Mouse (Mus musculus) cerebellum, postnatal 4 days (tissue): ENCODE data around the gene Lingo3.
A peak's percentile ranks its signal among the peaks of the same experiment; 100 is the strongest.
"Not testable (repeated sequence)": the region's sequence is repeated elsewhere in the genome, so short reads cannot be mapped to it uniquely, and the experiment has no call there.

Experiments used
- DNase-seq, 2 experiments: peaks; one replicate each; pipeline ENCODE4 v3.0.0; 2022; ENCODE audit warnings: low spot score in 2 of 2, mixed read lengths in 1 of 2

The Lingo3 gene

GRCm38 (mm10) chr10:80843087-80843930 is 530 bp downstream of the Lingo3 start:
- no peak for DNase-seq

GRCm38 (mm10) chr10:80842334-80842733 is 1.5 kb downstream of the Lingo3 start:
- DNase-seq = no peak

DNA sequence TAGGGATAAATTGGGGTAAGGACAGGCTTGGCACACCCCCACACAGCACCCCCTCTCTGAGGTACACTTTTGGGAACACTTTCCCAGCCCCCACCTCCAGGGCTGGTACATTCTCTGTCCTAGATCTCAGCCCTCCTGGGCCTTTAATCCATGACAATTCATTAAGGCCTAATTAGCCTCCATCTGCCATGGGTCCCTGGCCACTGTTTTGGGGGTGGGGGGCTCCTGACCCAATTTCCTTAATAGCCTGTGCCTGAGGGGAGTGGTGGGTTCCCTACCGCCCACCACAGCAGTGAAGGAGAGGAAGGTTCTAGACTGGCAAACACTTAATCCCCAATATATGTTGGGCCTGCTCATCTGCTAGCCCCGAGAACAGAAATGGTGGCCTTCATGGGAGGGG is 2.2 kb downstream of the Lingo3 start:
- DNase-seq = no peak

DNA sequence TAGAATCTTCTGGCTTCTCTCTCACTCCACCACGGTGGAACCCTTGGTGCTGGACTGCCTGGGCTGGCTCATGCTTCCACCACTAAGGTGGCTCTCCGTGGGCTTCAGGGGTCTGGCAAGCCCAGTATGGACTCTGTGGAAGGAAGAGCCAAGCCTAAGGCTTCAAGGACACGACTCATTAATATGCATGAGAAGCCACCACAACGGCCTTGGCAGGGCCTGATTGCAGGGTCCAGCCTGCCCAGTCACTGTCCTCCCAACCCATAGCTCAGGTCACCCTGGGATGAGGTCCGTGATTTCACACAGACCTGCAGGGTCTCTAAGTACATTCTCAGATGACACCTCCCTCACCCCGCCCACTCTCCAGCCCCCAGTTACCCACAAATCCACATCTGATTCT is 4.0 kb downstream of the Lingo3 start:
- DNase-seq = no peak

DNA sequence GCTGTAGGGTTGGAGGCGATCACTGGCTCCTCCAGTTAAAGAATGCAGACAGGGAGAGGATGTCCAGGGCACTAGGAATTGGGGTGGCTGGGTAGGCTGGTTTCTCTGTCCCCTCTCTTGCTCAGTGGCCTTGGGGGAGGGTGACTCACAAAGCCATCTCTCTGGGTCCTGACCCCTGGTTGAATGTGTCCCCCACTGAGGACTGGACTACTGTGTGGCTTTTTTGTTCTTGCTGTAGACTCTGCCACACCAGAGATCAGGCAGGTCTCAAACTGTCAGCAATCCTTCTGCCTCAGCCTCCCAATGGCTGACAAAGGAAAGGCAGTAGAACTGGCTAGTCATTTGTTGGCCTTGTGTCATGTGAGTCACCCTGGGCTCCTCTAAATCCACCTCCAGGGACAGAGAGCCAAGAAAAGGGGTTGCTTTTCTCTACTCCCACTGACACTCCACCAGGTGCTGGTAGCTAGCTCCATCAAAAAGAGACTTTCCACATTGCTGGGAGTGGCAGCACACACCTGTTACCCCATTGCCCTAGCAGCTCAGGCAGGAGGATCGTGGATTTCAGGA is 5.4 kb downstream of the Lingo3 start:
- no peak for DNase-seq

- no peak for DNase-seq
Measured at GRCm38 (mm10) chr10:80837827-80838226, 6.0 kb downstream of the Lingo3 start.

DNA sequence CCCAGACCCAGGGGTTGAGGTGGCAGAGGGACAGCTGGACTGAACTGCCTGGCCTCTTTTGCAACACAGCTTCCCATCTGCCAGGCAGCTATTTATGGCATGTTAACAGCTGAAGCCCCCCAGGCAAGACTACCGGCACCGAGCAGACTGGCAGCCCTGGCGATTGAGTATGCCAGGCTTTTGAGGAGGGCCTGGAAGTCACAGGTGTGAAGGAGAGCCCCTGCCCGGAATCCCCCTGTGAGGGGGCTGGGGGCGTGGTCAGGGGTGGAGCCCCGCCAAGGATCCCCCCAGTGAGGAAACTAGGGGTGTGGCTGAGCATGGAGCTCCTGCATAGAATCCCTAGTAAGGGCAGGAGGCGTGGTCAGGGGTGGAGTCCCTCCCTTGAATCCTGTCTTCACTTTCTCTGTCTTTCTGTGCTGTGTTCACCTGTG is 6.9 kb downstream of the Lingo3 start:
- DNase-seq = peak in 1 of 2 experiments; percentile 41

DNA sequence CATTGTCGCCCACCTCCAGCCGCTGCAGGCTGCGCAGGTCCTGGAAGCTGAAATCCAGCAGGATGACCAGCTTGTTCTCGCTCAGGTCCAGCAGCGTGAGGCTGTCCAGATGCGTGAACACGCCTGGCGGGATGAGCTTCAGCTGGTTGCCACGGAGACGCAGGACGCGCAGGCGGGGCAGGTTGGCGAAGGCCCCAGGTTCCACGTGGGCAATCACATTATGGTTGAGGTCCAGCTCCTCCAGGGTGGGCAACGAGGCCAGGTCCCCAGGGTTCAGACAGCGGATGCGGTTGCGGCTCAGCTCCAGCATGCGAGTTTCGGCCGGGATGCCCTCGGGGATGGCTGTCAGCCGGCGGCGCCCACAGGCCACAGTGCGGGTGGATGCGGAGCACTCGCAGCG is 8.2 kb downstream of the Lingo3 start:
- DNase-seq = no peak

DNA sequence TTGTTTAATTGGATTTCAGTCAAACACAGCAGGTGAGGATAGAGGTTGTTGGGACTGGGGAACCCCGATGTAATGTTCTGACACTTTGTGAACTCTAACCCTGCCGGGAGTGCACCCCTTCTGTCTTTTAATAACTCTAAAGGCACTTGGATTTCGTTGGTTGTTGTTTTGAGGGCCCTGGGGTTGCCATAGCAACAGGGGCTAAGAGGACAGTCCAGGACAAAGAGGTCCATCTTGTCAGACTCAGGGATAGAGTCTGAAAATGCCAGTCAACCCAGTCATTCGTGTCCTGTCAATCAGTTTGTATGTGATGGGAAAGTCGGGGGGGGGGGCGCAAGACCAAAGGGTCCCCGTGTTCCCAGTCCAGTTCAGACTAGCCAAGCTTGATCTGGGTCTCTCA is 11.0 kb downstream of the Lingo3 start:
- no peak for DNase-seq

DNA sequence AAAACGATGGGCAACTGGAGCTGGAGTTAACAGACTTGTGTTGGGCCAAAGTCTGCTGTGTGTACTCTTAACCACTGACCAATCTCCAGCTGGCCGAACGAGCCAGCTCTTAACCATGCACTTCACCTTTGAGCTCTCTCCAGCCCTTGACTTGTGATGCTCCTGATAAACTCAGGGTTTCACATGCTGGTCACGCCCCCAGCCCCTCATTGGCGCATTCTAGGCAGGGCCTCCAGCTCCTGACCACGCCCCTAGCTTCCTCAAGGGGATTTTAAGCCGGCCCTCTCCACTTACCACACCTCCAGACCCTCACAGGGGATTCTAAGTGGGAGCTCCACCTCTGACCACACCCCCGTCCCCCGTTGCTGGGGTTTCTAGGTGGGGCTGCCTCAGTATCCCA is 12.7 kb downstream of the Lingo3 start:
- DNase-seq = no peak

- DNase-seq = no peak
Measured at GRCm38 (mm10) chr10:80829359-80830278, 14.2 kb downstream of the Lingo3 start.

DNA sequence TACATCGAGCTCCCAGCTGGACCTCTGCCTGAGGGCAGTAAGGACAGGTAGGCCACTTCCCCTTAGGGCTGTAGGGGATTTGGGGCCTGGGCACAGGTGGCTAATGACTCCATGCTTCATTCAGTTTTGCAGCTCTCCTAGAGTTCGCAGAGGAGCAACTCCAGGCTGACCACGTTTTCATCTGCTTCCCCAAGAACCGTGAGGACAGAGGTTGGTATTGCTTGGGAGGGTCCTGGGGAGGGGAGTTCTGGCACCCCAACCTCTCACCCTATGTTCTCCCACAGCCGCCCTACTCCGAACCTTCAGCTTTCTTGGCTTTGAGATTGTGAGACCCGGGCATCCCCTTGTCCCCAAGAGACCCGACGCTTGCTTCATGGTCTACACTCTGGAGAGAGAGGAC is 15.3 kb downstream of the Lingo3 start:
- not testable (repeated sequence) for DNase-seq

DNA sequence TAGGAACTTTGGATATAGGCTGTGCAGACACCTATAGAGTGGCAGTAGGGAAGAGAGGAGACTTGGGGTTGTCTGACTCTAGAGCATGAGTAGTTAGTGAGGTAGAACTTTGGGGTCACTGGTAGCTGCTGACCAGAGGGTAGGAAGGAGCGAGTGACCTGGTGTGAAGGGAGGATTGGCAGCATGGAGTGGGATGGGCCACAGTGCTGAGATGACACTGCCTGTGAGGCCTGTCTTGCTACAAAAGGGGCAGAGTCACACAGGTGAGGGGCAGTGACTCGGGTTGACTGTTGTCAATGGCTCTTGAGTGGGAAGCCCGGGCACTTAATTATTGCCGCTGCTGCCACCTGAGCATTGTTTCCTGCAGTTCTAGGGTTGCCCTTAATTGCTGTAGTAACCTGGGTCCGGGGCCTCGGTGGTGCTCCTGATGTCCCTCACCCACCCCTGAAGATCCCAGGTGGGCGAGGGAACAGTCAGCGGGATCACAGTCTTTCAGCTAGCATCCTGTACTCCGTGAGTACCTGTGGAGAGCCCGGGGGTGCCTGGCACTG is 15.9 kb downstream of the Lingo3 start:
- no peak for DNase-seq

DNA sequence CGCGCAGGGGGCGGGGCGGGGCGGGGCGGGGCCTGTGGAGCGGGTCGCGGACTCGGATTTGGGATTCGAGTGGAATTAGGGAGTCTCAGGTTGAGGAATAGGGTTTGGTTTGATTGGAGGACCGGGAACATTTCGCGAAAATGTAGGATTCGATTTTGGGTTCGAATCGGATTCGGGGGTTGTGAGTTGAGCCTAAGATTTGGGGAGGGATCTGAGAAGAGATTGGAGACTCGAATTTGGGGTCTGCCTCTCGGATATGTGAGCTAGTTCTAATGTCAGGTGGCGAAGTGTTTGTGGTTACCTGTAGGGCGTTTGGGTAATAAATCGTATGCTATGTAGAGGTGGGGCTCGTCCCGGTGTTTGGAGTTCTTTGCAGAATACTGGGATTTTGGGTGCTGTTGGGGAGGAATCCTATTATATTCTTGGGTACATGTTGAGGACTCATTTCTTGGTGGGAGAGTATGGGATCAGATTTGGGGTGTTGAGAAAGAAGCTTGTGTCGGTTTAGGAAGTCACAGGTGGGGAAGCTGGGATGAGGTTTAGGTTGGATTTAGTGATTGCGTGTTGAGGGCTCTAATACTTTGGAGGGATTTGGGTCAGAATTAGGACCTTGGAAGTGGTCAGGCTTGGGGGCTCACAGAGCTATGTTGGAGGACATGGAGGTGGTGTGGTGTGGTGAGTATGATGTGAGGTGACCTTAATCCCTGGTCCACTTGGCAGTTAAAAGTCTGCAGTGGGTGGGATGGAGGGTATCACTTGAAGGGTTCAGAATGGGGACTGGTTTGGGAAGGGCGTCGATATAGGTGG is 16.6 kb downstream of the Lingo3 start:
- DNase-seq = no peak

- DNase-seq = peak; percentile 97 to 99
Measured at GRCm38 (mm10) chr10:80826151-80827062, 17.4 kb downstream of the Lingo3 start, which contains the start of gene Oaz1. Gene Oaz1, plus strand, starts transcription at chr10:80826656.

DNA sequence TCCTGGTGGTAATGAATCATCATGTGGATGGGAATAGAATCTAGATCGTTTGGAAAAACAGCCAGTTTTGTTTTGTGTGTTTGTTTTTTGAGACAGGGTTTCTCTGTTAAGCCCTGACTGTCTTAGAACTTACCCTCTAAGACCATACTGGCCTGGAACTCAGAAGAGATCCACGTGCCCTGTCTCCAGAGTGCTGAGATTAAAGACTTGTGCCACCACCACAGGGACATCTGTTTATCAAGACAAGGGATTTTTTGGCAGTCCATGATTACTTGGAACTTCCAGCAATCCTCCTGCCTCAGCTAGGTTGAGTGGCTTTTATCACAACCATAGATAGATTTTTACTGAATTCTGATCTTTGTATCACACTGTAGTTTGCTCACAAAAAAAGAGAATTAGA is 19.0 kb downstream of the Lingo3 start:
- no peak for DNase-seq

- no peak for DNase-seq
Measured at GRCm38 (mm10) chr10:80823847-80824643, 19.8 kb downstream of the Lingo3 start.

- DNase-seq = no peak
Measured at GRCm38 (mm10) chr10:80823316-80823715, 20.5 kb downstream of the Lingo3 start.

DNA sequence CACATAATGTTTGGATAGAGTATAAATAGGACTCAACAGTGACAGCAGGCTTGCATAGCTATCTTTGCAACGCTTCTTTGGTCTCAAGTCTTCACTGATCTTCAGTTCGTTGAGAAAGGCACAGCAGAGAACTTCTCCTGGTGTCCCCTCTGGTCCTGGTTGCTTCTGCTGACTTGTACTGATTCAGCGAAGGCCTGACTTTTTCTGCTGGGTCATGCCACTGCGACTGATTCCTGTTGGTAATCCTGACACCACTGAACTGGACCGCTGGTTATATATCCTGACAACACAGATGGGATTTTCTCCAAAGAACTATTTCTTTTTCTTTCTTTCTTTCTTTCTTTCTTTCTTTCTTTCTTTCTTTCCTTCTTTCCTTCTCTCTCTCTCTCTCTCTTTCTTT is 21.3 kb downstream of the Lingo3 start:
- DNase-seq = no peak
